ENCODE assay signal across 8 mouse cellular contexts in the genomic region with DNA sequence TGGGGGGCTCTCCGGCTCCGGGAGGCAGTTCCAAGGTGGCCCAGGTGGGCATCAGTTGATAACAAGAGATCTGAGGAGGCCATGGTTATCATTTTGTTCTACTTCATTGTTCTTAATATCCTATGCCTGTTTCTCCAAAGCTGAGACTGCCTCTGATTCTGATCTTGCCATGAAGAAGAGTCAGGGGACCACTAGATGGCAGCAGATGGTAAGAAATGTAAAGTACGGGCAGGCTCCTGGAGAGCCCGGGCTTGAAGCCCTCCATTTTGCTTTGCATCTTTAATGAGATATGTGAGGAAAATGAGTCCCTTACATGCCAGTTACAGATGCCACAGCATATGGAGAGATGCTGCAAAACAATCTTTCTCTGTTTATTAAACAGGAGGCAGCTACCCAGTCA.
A peak's percentile ranks its signal among the peaks of the same experiment; 100 is the strongest.
DNase-seq lines count a peak whose midpoint lies in the region; ATAC-seq and TF ChIP-seq lines count a peak whose summit lies in the region.

No protein-coding gene starts in this region.

- no peaks in the 10 kb centered on the region for H3K9me3 ChIP-seq in E14TG2a.4 (ENCODE audit: low read length)
- H3K9me3 ChIP-seq in embryonic facial prominence, embryonic 15.5 days (replicated peaks): no peaks in the 10 kb centered on the region
- no peaks in the 10 kb centered on the region for H3K9me3 ChIP-seq in lung, postnatal 0 days (ENCODE audit: low read length)

- peak; percentile 77; the same call in 1 of the 2 replicates for ATAC-seq in embryonic facial prominence, embryonic 15.5 days (ENCODE audit: insufficient number of reproducible peaks, low FRiP score, low TSS enrichment, low read depth)
- ATAC-seq in lung, postnatal 0 days: peak; percentile 64

- H3K27ac ChIP-seq in embryonic facial prominence, embryonic 15.5 days (replicated peaks): no peak overlapping the region
- H3K27ac ChIP-seq in lung, postnatal 0 days (ENCODE audit: low read length): no peak overlapping the region

- H3K9ac ChIP-seq in embryonic facial prominence, embryonic 15.5 days: no peak overlapping the region
- no peak overlapping the region for H3K9ac ChIP-seq in lung, postnatal 0 days (replicated peaks; ENCODE audit: low read depth)

- TF ChIP-seq EP300 in lung, postnatal 0 days (IDR thresholded peaks at IDR 0.05): no peak

- no peaks in the 10 kb centered on the region; the same call in 1 of the 2 replicates for H3K27me3 ChIP-seq in E14TG2a.4 (ENCODE audit: insufficient read depth, low read length)
- H3K27me3 ChIP-seq in embryonic facial prominence, embryonic 15.5 days: peaks cover 9% of the 10 kb centered on the region; the same call in 1 of the 2 replicates
- no peaks in the 10 kb centered on the region for H3K27me3 ChIP-seq in lung, postnatal 0 days (replicated peaks; ENCODE audit: insufficient read depth, low read length)

- intact Hi-C loops in heart, postnatal 25 days (cut with DNase I): loop anchor here (5.0 to 10.0 kb wide), 3 partner anchors 168 to 435 kb away; no protein-coding TSS in a partner anchor

- no peak overlapping the region for H3K4me3 ChIP-seq in E14TG2a.4 (replicated peaks; ENCODE audit: low read length)
- no peak overlapping the region for H3K4me3 ChIP-seq in embryonic facial prominence, embryonic 15.5 days (replicated peaks)
- H3K4me3 ChIP-seq in lung, postnatal 0 days (ENCODE audit: low read depth, low read length): no peak overlapping the region

- WGBS in embryonic facial prominence, embryonic 15.5 days: 12% methylated on average over 4 of the region's 4 CpGs
- 14% methylated on average over 4 of the region's 4 CpGs for WGBS in large intestine, adult 2 months
- WGBS in lung, postnatal 0 days: 16% methylated on average over 4 of the region's 4 CpGs

- H3K4me2 ChIP-seq in embryonic facial prominence, embryonic 15.5 days (replicated peaks): no peak overlapping the region
- no peak overlapping the region for H3K4me2 ChIP-seq in lung, postnatal 0 days (replicated peaks; ENCODE audit: low read depth, low read length)

- peak; percentile 46 for TF ChIP-seq CTCF in E14TG2a.4 (conservative IDR thresholded peaks at IDR 0.05; ENCODE audit: low read length)
- TF ChIP-seq CTCF in lung, postnatal 0 days (IDR thresholded peaks at IDR 0.05): peak; percentile 86

- peak; percentile 56 to 79 for DNase-seq in adrenal gland, postnatal 36 days
- peak; percentile 13 for DNase-seq in heart, postnatal 25 days (ENCODE audit: low spot score)
- DNase-seq in large intestine, adult 2 months (ENCODE audit: low read depth, low spot score): peak; percentile 65
- DNase-seq in lung, postnatal 0 days (ENCODE audit: low spot score): peak; percentile 89
- peak; percentile 71 for DNase-seq in ovary, postnatal 14 days (ENCODE audit: low spot score)
- peak; percentile 36 to 68 for DNase-seq in thymus, postnatal 10 days (ENCODE audit: low spot score in 2 of 2)

- H3K36me3 ChIP-seq in E14TG2a.4 (ENCODE audit: insufficient read depth, low read length): no peaks in the 10 kb centered on the region
- H3K36me3 ChIP-seq in embryonic facial prominence, embryonic 15.5 days: no peaks in the 10 kb centered on the region
- H3K36me3 ChIP-seq in lung, postnatal 0 days (ENCODE audit: insufficient read depth, low read length): no peaks in the 10 kb centered on the region

- H3K4me1 ChIP-seq in E14TG2a.4 (replicated peaks; ENCODE audit: low read depth, low read length): peaks cover 15% of the 10 kb centered on the region
- no peaks in the 10 kb centered on the region for H3K4me1 ChIP-seq in embryonic facial prominence, embryonic 15.5 days
- H3K4me1 ChIP-seq in lung, postnatal 0 days (ENCODE audit: insufficient read depth, low read depth, low read length): no peaks in the 10 kb centered on the region

Comparison
In these comparisons a context has a peak if more than half of its experiments do, and no peak if none do; other contexts are left out.
1. DNase-seq: peak in every context shown above with its lines; median percentile 89 in lung, postnatal 0 days; 71 in ovary, postnatal 14 days; 68 in adrenal gland, postnatal 36 days; 65 in large intestine, adult 2 months; 52 in thymus, postnatal 10 days; 13 in heart, postnatal 25 days.